Mouse (Mus musculus) testis, postnatal 10 days (tissue): ENCODE measurements around the gene Gdf10.

ENCODE experiments used
- DNase-seq: peaks from one replicate; pipeline ENCODE4 v3.0.0; 2021; ENCODE audit warnings: low spot score

Gene Gdf10

DNA sequence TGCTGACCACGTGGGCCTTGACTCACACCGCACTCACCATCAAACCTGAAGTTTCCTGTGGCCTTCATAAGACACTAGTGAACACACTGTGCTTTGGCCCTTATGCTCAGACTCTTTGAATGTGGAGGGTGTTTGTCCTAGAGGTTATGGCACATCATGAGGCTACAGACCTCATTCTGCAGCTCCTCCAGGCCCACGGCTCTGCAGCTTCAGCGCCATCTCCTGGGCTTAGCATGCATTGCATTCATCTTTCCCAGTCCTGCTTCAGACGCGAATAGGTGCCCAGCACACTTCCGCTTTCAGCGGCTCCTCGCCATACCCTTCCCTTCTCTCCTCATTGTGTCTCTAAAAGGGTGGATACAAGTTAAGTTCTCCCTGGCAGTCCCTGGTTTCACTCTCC is 15.7 kb downstream of the Gdf10 start:
- peak; percentile 86 for DNase-seq

DNA sequence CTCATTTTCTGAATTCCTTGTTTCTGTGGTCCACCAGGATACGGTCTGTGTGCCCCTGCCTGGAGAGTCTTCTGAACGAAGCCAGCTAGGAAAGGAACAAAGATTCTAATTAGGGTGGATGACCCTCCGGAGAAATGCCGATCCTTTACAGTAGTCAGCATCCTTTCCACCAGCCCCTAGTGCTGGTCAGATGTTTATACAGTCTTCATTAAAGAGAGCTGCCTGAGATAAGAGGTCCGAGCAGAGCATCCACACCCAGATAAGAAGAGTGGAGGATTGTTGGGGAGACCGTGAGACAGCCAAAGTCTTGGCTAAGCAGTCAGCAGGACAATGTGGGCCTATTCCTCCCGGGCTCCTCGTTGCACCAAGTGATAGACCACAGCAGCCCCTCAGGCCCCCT is 17.4 kb downstream of the Gdf10 start, which contains the start of gene Gdf2:
Gene Gdf2, plus strand, starts transcription at position 301 of the 400 bp plus-strand sequence.
- no peak for DNase-seq

DNA sequence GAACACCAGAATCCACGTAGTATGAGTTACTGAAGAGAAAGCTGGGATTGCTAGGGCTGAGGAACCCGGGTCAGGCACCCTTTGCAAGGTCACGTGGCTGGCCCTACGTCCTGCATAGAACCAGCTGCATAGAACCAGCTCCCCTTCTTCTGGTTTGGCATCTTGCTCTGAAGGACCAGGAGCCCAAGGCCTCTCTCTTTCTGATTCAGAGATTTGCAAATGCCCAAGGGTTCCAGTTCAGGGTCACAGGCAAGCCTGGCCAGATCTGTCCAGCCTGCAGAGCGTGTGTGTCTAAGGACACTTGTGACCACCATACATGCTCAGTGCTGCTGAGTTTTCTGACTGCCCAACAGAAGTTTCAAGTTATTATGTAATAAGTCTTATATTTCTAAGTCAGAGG is 18.8 kb downstream of the Gdf10 start:
- no peak for DNase-seq

DNA sequence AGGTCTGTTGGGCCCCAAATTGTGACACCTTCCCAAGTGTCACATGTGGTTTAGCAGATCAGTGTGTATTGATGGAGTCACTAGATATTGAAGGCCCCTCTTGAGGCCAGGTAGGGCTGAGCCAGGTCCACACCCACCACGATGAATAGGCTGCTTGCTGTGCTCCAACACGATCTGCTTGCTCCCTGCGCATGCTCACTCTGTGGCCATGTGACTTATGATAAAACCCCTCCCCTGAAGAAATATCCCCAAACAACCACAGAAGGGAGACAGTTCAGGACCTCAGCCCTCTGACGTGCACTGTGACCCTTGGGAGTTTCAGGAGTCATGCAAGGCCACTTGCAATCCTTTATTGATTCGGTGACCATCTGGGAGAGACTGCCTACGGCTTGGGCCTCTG is 22.7 kb downstream of the Gdf10 start:
- no peak for DNase-seq

DNA sequence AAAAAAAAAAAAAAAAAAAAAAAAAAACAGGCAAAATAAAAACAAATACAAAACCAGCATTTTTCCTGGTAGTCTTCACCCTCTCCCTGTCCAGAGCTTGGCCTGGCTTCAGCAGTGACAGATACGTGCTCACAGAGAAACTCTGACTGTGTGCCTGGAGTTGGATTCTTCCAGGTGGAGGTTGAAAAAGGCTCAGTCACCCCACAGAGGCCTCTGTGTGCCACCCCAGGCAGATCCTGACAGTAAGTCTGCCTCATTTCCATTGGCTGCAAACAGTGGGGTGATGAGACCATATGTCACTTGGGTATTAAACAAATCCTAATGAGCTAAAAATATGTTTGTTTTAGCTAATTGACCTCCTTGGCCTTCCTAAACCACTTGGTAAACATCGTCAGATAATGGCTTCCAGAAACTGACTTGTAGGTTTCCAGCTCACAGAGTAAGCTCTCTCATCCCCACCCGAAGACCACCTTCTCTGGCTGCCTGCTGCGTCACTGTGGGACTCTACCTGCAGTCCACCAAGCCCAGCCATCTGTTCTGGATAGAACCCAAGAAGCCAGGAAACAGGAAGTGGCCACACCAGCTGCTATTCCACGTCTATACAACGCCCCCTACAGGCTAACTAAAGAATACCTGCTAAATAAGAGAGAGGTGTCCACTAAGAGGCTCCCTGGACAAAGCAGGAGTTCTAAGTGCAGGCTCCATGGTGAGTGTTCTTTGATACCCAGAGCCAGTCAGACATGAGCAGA is 29.0 kb downstream of the Gdf10 start:
- DNase-seq, result no peak

DNA sequence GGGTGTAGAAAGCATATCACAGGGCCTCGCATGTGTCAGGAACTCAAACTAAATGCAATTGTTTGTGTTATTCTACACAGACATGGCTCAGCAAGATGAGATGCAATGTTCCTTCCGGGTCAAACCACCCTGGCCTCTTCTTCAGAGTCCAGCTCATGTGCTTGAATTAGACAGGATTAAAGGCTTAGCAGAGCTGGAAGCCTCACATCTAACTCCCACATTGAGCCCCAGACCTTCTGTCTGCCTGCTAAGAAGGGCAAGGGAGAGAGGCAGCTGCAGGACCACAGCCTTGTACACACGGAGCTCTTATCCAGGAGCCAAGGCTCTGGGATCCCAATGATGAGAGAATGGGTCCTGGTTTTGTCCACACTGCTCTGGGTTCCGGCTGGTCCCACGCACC is 30.4 kb downstream of the Gdf10 start, which contains the start of gene Rbp3:
Gene Rbp3, plus strand, starts transcription at position 243 of the 400 bp plus-strand sequence.
- no peak for DNase-seq

DNA sequence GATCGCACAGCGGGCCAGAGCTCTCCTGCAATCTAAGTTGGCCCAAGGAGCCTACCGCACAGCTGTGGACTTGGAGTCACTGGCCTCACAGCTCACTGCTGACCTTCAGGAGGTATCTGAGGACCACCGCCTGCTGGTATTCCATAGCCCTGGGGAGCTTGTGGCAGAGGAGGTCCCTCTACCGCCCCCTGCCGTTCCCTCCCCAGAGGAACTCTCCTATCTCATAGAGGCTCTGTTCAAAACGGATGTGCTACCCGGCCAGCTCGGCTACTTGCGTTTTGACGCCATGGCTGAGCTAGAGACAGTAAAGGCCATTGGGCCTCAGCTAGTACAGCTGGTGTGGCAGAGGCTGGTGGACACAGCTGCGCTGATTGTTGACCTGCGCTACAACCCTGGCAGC is 32.7 kb downstream of the Gdf10 start:
- peak; percentile 44 for DNase-seq

DNA sequence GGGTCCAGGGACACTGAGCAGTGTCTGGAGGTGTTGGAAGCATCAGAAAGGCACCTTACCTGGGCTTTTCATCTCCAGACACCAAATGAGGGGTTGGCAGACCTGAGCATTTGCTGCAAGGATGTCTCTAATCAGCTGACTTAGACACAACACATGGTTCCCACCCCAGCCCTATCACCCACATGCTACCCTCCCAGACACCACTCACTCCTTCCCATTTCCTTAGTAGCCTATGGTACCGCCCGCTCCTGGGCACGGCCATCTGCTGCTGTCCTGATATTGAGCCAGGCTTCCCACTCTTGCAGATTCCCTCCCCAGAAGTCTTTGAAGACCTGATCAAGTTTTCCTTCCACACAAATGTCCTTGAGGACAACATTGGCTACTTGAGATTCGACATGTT is 34.8 kb downstream of the Gdf10 start:
- DNase-seq, result no peak

DNA sequence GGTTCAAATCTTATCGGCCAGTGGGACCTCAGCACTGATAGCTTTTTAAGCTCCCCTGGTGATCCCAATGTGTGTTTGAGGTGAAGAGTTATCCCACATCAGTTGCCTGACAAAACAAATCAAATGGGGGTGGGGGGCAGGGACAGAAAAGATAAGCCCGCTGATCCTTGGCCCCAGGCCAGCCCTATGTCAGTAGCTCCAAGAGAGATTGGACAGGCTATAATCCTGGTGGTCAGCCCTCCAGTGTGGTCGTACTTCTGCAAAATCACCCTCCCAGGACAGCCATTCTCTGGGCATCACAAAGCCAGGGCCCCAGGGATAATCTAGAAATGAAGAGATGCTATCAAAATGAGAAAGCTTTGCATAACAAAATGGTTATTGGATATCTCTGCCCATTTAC is 35.5 kb downstream of the Gdf10 start:
- DNase-seq, result no peak

DNA sequence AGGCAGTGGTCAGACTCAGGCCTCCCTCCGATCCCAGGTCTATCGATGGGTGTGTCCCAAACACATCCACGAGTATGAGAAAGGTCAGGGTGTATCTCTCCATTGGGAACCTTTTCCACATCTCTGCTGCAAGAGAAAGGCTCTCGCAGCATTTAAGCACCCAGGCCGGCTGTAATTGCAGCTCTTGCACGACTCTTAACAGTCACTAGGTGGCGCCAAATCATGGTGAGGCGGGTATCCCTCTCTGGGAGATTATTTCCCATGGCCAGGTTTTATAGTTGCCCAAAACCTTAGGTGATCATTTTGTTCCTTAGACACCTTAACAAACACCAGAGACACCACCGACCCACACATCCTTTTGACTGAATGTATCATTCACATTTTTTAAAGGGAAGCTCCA is 36.0 kb downstream of the Gdf10 start:
- peak; percentile 63 for DNase-seq

DNA sequence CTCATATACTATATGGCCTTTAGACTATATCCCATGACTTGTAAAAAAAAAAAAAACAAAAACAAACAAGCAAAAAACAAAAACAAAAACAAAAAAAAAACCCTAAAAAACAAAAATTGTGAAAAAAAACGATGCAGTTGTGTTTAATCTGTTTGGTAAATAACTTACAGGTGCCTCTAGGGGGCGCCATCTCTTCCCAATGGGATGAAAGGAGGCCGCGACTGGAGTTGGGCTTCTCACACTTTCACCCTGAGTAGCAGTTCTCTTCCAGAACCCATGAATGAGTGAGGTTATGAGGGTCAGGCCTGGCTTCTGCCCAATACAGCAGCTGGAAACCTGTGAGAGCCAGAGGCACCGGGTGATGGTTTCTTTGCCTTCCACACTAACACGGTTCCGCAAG is 42.3 kb downstream of the Gdf10 start:
- peak; percentile 51 for DNase-seq

DNA sequence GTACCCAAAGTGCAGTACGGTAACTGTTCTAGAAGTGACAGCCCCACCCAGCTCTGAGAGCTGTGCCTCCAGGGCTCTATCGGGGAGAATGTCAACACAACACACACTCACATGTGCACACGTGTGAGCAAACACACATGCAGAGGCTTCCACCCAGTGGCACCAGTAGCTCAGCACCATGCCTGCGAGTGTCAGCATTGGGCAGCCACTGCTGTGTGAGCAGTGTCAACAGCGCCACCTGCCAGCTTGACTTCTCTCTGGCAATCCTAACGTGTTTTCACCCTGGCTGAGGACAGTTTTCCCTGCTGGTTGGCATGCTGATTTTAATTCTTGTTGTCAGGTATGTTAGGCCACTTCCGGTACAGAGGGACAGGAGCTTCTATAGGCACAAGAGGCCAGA is 49.3 kb downstream of the Gdf10 start:
- DNase-seq, result no peak

DNA sequence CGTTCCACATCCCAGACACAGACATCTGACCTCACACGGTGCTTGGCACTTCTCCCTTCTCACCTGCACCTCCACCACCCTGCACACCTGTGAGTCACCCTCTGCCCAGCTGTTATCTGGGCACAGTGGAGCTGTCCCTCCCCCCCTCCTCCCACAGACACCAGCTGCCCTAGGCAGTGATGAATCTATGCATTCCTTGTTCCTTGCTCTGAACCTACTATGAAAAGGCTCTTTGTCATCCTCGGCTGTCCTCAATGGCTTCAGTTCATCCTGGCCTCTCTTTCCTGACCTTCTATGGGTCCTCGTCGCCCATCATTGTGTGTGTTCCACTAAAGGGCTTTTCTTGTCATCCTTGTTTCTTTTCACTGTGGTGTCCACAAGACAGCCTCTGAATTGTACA is 51.4 kb downstream of the Gdf10 start:
- DNase-seq, result no peak

DNA sequence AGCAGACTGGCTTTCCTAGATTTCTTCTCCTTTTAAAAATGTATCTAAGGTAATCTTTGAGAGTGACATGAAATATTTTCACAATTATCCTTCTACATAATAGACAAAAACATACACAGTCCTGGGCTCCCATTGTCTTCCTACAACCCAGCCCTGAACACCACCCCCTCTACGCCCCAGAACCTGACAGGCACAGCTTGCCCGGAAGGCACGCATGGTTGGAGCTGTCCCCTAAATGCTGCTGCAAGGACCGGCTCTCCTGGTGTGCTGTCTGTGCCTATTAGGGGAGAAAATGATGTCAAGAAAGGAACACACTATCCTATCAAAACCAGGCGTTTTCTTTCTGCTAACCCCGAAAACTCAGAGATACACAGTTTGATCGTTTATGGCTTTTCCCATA is 54.4 kb downstream of the Gdf10 start:
- no peak for DNase-seq

DNA sequence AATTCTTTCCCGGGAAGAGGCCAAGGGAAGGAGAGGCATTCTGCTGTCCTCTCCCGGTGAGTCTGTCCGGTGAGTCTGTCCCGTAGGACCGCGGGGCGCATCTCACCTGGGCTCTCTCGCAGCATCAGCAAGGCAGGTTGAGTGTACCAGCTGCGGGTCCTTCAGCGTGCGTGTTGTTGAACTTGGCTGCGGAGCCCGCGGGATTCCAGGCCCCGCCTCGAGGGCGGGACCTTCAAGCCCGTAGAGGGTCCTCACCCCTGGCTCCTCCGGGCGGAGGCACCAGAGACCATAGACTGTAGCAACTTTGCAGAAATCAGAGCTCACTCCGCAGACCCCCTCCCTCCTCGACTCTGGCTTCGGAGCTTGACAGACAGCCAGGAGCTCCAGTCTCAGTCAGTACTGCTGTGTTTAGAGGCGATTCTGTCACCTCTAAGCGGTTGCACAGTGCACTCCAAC is 55.2 kb downstream of the Gdf10 start, which contains the start of gene Zfp488:
Gene Zfp488, minus strand, starts transcription at position 161 of the 456 bp plus-strand sequence.
- DNase-seq, result no peak
